Mouse (Mus musculus) ovary, postnatal 36 days (tissue): Measurements from ENCODE around the gene Mrc2.

Experiments used
- DNase-seq: peaks from one replicate; pipeline ENCODE4 v3.0.0; 2022; ENCODE audit warnings: low spot score, mixed read lengths

The Mrc2 gene

DNA sequence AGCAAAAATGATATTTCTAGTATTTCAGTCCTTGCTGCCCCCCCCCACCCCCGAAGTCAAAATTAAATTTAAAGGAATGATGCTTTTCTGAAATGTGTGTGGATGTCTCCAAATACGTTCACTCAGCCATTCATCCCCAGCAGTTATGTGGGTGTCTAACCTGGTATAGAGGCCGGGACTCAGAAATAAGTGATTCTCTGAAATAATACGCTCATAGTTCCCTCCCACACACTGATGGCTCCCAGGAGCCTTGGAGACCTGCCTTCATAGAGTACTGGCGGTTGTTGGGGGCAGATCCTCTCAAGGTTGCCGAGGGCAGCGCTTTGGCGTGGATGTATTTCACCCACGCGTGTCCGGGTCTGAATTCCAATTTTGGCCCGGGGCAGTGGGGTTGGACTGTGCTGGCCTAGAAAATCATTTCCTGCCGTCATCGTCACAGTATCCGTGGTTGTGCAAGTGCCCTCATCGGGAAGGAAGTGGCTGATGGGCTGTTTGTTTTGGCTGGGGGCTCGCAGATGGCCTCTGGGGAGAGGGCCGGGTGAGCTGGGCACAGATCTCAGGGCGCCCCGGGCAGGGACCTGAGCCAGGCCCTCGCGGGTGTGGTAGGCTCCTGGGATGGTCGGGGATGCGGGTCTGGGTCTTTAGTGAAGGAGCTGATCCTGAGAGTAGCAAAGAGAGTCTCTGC, 19.0 kb downstream of the Mrc2 start:
- no peak for DNase-seq

DNA sequence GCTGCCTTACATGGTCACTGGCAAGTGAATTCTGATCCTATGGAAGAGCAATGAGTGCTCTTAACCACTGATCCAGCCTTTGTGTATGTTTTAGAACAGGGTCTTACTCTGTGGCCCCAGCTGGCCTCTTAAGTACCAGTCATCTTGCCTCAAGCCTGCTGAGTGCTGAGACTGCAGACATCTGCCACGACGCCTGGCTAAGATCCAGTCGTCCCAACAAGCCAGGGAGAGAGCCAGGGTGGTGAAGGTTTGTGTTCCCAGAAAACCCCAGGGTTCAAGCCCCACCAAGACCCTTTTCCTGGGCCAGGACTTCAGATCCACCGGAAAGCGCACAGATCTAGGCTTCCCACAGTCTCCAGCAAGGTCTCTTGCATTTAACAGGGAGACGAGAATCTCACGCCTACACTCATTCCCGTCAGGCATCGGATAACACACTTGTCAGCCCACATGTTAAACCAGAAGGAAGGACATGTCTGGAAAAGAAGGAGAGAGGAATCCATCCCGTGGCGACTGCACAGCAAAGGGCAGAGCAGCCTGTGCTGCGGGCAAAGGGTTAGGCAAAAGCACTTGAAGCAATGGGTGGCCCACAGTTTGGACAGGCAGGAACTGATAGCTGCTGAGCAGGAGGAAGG, 20.0 kb downstream of the Mrc2 start:
- no peak for DNase-seq

DNA sequence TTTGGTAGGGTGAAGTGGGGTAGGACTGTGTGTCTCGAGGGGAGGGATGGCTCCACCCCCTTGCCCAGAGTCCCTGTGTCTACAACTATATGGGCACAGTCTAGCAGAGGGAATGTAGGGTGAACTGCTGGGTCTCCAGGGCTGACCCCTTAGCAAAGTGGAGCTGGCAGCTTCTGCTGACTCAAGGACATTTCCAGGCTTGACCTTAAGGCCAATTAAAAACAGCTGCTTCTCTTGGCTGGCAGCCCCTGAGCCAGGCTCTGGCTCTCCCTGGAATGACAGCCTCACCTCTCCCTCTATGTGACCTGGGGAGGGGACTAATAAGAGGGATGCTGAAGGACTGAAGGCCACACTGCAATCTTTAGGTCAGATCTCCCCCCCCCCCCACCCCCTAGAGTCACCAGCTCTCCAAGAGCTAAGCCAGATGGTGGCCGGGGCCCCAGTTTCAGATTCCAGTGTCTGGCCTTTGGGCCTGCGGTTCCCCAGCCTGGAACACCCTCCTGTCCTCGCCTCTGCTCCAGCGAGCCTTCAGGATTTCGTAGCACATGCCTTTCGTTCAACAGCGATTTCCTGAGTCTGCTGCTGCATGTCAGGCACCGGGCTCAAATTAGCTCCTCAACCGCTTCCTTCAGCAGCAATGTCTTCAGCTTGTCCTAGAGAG, 20.7 kb downstream of the Mrc2 start:
- peak; percentile 40 for DNase-seq

DNA sequence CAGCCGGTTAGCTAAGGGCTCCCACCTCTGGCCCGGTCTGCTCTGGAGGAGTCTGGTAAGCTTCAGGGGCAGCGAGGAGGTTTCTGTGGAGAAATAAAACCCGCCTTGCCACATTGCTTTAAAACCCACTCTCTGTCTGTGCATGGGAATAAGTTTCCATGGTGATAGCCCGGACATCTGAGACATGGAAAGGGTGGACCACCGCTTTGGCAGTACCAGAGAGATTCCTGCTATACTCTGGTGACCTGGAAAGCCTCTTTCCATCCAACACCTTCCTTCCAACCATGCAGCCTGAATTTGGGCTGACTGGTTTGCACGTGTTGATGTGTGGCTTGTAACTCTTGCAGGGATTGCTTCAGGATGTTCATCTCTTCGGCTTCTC, 21.2 kb downstream of the Mrc2 start:
- no peak for DNase-seq

DNA sequence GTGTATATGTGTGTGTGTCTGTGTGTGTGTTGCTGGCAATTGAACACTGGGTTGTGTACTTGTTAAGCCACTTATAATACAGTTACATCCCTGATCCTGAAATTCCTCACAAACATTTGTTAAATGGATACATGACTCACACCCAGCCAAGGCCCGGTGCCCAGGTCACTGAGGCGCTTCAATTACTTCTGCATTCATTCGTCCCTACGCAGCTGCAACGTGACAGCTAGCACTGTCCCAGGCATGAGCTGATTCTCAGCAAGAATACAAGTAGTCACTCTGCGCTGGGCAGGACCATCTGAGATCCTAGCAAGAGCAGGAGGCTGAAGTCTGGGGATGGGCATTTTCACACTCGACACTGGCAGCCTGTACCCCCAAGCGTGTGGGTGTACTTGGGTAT, 22.9 kb downstream of the Mrc2 start:
- no peak for DNase-seq

DNA sequence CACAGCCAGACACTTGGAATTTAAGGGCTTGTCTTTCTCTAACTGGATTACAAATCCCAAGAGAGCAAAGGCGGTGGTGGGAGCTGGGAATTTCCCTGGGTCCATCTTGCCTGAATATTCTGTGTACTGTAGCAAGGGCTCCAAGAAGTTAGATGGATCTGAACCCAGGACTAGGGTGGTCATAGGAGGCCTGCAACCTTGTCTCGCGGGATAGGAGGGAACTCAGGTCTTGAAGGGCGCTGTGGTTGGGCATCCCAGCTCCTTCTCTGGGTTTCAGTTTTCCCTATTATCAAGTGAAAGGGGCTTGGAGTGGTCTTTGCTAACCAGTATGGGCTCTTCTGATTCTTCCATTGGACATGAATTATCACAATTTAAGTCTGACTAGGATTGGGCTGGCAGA, 23.7 kb downstream of the Mrc2 start:
- no peak for DNase-seq

DNA sequence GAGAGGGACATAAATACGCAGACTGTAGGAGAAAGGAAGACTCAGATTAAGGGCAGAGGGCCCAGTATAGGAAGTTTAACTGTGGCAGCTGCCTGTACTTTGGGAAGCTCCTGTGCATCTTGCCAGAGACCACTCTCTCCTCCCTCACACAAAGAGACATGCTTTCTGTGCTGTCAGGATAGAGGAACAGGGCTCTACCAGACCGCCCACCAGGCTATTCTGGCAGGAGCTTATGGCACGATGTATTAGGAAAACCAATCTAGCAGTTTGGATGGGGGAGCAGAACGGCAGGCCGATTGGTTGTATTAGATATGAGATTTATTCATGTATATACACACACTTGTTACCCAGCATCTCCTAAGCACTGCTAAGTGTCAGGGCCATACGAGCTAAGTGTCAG, 25.3 kb downstream of the Mrc2 start:
- DNase-seq = no peak

DNA sequence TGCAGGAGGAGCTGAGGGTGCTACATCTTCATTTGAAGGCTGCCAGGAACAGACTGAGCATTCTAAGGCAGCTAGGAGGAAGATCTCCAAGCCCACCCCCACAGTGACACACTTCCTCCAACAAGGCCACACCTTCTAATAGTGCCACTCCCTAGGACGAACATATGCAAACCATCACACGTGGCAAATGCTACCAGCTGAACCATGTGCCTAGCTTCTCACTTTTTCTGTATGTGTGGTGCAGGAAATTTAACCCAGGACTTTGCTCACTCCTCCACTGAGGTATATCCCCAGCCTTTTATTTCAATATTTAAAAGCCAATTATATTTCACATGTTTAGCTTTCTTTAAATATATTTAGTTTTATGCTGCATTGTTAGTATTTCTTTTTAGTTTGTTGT, 28.6 kb downstream of the Mrc2 start:
- DNase-seq = no peak

DNA sequence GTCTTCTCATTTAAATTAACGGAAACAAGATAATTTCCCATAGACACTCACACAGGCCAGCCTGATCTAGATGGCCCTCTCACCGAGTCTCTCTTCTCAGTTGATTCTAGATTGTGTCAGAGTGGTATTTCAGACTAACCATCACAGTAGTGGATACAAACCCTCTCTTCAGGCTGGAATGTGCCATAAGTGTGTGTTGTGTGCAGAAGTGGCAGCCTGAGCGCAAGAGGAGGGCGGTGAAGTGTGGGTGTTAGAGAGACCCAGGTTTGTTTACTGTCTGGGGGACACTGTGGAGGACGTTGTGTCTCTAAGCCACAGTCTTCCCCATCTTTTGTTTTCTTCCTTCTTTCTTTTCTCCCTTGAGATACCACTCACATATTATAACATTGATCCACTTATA, 31.1 kb downstream of the Mrc2 start:
- DNase-seq = no peak

DNA sequence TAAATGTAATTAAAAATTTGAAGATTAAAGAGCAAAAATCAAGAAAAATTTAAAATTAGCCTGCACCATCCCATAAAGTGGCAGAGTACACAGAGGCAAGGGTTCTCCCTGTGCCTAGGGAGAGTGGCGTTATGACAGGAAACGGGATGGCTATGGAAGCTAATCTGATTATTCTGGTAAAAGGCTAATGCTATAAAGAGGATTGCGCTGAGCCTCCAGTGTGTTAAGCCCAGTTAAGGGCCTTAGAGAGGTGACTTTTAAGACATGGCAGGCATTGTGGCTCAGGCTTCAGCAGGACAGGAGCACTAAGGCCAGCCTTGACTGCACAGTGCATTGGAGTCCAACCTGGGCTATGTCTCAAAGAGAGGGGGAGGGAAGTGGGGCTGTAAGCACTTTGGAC, 34.7 kb downstream of the Mrc2 start:
- no peak for DNase-seq

DNA sequence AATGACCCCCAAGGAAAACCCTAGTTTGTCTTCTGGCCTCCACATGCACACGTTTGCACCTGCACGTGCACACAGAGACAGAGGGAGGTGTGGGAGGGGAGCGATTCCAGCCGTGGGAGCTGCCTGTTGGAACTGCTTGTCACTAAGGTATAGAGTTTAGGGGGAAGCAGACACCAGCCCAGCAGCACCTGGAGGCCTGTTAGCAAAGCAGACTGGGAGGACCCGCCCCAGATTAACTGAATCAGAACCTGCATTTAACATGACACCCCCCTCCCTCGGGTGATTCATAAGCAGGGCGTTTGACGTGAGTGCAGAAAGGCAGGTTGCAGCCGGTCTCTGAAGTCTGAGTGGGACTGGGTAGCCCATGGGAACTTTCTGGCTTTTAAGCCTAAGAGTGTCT, 37.5 kb downstream of the Mrc2 start:
- no peak for DNase-seq

DNA sequence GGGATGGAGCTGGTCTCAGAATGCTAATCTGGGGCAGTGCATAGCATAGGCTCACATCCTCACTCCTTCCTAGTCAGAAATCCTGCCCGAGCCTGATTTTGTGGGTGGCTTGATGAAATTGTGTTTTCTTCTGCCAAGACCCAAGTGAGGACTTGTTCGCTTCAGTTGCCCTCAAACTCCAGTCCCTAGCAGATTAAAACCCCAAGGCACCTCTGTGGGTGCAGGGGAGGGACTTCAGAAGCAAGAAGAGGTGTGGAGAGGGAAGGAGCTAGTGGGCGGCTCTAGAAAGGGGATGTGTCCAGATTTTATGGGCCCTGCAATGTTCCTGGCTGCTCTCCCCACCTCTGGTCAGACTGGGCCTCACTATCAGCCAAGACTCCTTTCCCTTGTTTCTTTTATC, 38.7 kb downstream of the Mrc2 start:
- DNase-seq = no peak

DNA sequence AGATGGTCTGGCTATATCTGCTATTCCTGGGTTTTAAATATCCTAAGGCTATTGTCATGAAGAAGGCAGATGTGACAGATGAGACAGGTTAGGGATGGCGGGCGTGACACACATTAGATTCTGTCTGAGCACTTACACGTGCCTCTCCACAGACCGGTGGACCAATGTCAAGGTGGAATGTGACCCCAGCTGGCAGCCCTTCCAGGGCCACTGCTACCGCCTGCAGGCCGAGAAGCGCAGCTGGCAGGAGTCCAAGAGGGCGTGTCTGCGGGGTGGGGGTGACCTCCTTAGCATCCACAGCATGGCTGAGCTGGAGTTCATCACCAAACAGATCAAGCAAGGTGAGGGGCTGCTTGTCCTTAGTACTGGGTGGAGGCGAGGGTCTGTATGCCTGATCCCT, 39.3 kb downstream of the Mrc2 start:
- peak; percentile 75 for DNase-seq

DNA sequence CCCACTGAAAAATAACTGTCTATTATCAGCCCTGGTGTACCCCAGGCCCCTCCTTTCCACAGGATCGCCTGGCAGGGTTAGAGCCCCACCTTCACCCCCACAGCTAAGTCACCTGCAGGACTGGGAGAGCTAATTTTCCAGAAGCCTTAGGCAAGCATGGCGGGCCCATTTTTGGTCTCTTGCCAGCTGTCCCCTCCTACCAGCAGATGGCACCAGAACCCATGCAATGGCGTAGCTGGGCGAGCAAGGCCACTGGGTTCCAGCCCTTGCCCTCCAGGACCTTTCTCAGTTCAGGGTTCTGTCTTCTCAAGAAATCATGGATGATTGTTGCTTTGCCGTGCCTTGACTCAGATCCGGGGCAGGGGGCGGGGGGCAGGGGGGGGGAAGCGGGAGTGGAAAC, 40.0 kb downstream of the Mrc2 start:
- DNase-seq = peak; percentile 67

DNA sequence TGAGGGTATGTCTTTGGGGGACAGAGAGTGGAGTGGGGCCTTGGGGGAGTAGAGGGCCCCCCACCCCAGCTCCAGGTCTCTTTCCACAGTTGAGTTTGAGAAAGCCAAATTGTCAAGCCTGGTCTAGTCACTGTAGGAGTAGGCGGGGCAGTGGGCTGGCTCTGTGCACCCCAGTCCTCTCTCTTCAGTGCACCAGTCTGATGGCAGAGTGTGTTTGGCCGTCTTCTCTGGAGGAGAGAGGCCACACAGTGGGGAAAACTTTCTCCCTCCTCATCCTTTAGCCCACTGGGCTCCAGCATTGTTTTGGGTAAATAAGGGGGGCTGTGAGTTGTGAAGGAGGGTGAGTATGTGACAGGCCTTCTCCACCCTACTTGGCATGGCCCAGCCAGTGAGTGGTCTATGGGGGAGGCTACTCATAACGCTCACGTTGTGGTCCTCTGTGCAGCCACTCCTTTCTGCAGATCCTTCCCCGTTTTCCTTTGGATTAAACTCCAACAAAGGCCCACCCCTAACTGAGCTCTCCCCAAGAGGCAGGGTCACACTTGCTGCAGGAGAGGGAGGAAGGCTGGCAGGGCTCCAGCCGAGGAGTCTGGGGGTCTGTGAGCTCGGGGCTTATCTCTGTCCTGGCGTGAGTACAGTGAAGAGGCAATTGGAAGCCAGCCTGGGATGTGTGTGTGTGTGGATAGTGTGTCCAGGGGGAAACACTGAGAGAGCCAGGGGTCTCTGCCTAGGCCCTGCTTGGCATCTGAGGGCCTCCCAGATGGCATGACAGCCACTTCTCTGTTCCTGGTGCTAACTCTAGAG, 41.6 kb downstream of the Mrc2 start:
- DNase-seq = no peak

DNA sequence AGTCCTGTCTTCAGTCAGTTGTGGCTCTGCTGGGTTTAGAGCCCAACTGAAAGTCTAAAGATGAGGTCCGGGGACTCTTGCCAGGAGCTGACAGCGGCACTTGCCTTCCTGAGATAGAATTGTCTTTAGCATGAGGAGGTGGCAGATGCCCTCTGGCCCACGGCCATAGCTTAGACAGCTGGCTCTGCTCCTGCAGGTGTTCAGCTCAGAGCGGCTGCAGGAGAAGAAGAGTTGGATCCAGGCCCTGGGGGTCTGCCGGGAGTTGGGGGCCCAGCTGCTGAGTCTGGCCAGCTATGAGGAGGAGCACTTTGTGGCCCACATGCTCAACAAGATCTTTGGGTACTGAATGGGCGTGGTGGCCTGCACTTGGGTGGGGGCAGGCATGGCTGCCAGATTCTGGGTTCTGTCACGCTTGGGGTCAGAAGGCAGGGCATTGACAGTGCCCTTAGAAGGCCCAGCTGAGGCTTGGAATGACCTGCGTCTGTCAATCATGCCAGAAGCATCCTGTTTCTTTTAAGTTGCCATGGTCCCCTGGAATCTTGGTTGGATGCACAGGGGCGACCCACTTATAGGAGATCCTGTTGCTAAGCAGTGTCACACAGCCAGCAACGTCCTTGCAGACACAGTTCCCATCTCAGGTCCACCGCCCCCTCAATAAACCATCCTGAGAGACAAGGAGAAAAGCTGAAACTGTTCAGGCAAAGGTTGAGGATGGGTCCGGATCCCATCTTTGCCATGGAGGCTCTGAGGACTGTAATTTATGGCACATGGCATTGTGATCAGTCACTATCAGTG, 46.4 kb downstream of the Mrc2 start:
- DNase-seq = no peak

DNA sequence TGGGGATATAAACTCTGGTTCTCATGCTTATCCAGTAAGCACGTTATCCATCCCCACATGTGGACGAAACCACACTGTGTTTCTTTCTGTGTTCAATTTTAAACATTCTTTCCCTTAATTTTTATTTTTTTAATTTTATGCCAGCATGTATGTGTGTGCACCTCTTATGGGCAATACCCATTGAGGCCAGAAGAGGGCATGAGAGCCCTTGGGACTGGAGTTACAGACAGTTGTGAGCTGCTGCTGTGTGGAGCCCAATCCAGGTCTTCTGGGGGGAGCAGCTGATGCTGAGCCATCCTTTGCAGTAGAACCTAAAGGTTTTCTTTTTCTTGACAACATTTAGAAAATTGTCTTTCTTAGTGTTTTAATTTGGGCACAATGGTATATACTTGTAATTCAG, 52.8 kb downstream of the Mrc2 start:
- DNase-seq = no peak

DNA sequence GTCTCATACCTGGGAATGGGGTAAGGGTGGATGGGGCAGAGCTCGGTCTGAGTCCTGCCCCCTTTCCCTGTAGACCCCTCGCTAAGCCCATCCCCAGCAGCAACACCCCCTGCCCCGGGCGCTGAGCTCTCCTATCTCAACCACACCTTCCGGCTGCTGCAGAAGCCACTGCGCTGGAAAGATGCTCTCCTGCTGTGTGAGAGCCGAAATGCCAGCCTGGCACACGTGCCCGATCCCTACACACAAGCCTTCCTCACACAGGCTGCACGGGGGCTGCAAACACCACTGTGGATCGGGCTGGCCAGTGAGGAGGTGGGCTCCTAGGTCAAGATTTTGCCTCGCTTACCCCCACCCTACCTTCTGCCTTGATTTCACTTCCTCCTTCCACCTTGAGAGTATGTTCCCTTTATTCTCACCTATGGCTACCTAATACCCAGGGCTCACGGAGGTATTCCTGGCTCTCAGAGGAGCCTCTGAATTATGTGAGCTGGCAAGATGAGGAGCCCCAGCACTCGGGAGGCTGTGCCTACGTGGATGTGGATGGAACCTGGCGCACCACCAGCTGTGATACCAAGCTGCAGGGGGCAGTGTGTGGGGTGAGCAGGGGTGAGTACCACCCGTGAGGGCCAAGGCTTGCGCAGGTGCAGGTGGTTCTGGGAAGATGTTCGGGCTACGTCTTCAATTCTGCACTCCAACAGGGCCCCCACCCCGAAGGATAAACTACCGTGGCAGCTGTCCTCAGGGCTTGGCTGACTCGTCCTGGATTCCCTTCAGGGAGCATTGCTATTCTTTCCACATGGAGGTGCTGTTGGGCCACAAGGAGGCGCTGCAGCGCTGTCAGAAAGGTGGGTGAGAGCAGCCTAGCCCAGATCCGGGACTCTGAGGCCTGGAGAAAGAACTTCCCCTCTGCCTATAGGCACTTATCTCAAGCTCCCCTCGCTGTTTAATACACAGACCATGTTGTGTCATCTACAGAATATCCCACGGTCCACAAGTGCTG, 55.0 kb downstream of the Mrc2 start:
- peak; percentile 83 for DNase-seq

DNA sequence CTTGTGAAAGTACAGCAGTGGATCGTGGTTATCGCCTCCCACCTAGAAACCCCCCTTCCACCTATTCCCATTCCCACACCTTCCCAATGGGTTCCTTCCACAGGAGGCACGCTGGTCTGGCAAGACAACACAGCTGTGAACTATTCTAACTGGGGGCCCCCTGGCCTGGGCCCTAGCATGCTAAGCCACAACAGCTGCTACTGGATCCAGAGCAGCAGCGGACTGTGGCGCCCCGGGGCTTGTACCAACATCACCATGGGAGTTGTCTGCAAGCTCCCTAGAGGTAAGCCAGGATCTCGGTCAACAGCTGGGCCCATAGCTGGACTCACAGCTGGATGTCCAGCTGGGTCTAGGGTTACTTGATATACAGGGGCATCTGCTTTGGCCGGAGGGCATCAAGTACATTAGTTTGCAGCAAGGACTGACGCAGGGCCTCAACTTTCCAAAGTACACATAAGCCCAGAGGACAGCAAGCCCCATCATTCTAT, 56.1 kb downstream of the Mrc2 start:
- no peak for DNase-seq

DNA sequence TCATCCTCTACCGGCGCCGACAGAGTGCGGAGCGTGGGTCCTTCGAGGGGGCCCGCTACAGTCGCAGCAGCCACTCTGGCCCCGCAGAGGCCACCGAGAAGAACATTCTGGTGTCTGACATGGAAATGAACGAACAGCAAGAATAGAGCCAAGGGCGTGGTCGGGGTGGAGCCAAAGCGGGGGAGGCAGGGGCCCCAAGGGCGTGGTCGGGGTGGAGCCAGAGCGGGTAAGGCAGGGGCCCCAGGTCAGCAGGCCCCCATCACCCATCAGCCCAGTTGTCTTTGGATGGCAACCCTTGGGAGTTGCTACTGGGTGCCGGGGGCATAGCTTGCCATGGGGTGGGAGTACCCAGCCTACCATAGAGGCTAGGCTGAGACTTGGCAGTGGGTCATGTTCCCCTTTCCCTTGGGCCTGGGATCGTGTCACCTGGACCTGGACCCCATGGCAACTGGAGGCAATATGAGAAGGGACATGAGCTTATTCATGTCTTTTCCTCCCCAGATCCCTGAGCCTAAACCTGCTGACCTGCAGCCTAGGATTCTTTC, 57.4 kb downstream of the Mrc2 start:
- DNase-seq = no peak
